Mouse (Mus musculus): ENCODE results near the gene Btf3l4. TPM values are rescaled to one million over a fixed set of nuclear protein-coding genes. Genes with fewer than 3 reads are reported as not detected.

Btf3l4 gene
- total RNA-seq, 2 experiments from 2014 or later = 92.3 to 98.6 TPM

Other genes starting within 250 kb of the Btf3l4 start
- 10 to 100 TPM; 28.3 to 34.5 TPM for gene Cc2d1b, start 213.7 kb downstream of the Btf3l4 start, total RNA-seq (2021)
- 1 to 10 TPM in 1 of 2 experiments, under 1 TPM in 1; 0.94 to 1.5 TPM for gene 3110021N24Rik, start 114.0 kb downstream of the Btf3l4 start, total RNA-seq (2021)
- gene Zfyve9, start 52.8 kb downstream of the Btf3l4 start, total RNA-seq (2021) = 10 to 100 TPM; 52.2 to 55.6 TPM
- 10 to 100 TPM; 40.4 to 45.2 TPM for gene Txndc12, start 987 bp upstream of the Btf3l4 start, total RNA-seq (2021)
- 10 to 100 TPM; 15.5 to 16.6 TPM for gene Kti12, start 14.2 kb upstream of the Btf3l4 start, total RNA-seq (2021)
- gene A730015C16Rik, start 15.0 kb upstream of the Btf3l4 start, total RNA-seq (2021) = under 1 TPM; 0.27 to 0.40 TPM
- 100 to 1,000 TPM; 106 to 123 TPM for gene Rab3b, start 45.4 kb upstream of the Btf3l4 start, total RNA-seq (2021)
- gene Nrd1, start 167.0 kb upstream of the Btf3l4 start, total RNA-seq (2021) = 100 to 1,000 TPM; 127 to 150 TPM

All from left cerebral cortex, postnatal 14 days (tissue).